Mouse (Mus musculus): ENCODE results near the gene Olfr1306. TPM values are rescaled to one million over a fixed set of nuclear protein-coding genes. Genes with fewer than 3 reads are reported as not detected.

Gene Olfr1306
- polyA plus RNA-seq (2014; fragmentation: Nextera tagmentation; extraction: Ambion mirVana), result 0.11 TPM in 1 of 2 replicates, not detected in the other

- DNase-seq (ENCODE audit: low spot score), result no peak
- H3K9me3 ChIP-seq (ENCODE audit: control insufficient read depth, low read length), result no peaks in the 10 kb centered on the region
- WGBS, result 80% methylated on average over 1 of the region's 1 CpGs
Observed at GRCm38 (mm10) chr2:111916171-111916570, at the start of gene Olfr1306. TSS of gene Olfr1306 (minus strand) at chr2:111916271.

GRCm38 (mm10) chr2:111964844-111965243 is 48.8 kb upstream of the Olfr1306 start, which contains the start of gene Olfr1308:
TSS of gene Olfr1308 (minus strand) at chr2:111964944.
- Histone ChIP-seq H3K27ac (replicated peaks; ENCODE audit: low read depth, low read length) (no peak within 1 kb of the TSS), H3K4me3 (ENCODE audit: low read depth, low read length) (no peak within 1 kb of the TSS), H3K4me1 (ENCODE audit: control insufficient read depth, insufficient read depth, low read length) (no peaks in the 10 kb centered on the region), H3K36me3 (ENCODE audit: control insufficient read depth, insufficient read depth, low read length) (no peaks in the 10 kb centered on the region), H3K27me3 (replicated peaks; ENCODE audit: control insufficient read depth, insufficient read depth, low read length) (no peaks in the 10 kb centered on the region), H3K9me3 (ENCODE audit: control insufficient read depth, low read length) (no peaks in the 10 kb centered on the region), H3K4me2 (ENCODE audit: low read depth, low read length) (no peak within 1 kb of the TSS), H3K9ac (ENCODE audit: low read depth, low read length) (no peak within 1 kb of the TSS)
- 48% methylated on average over 1 of the region's 1 CpGs for WGBS
- DNase-seq (ENCODE audit: low spot score) (no peak), ATAC-seq (ENCODE audit: low read depth) (no peak)

More at GRCm38 (mm10) chr2:111916171-111916570, at the start of gene Olfr1306:
- no peak for ATAC-seq (ENCODE audit: low read depth)
- H3K27me3 ChIP-seq (replicated peaks; ENCODE audit: control insufficient read depth, insufficient read depth, low read length), result no peaks in the 10 kb centered on the region
- H3K4me2 ChIP-seq (ENCODE audit: low read depth, low read length), result no peak within 1 kb of the TSS
- H3K4me1 ChIP-seq (ENCODE audit: control insufficient read depth, insufficient read depth, low read length), result no peaks in the 10 kb centered on the region
- no peaks in the 10 kb centered on the region for H3K36me3 ChIP-seq (ENCODE audit: control insufficient read depth, insufficient read depth, low read length)
- no peak within 1 kb of the TSS for H3K4me3 ChIP-seq (ENCODE audit: low read depth, low read length)
- no peak within 1 kb of the TSS for H3K27ac ChIP-seq (replicated peaks; ENCODE audit: low read depth, low read length)
- H3K9ac ChIP-seq (ENCODE audit: low read depth, low read length), result no peak within 1 kb of the TSS

GRCm38 (mm10) chr2:111949340-111949739 is 33.3 kb upstream of the Olfr1306 start, which contains the start of gene Olfr1307:
TSS of gene Olfr1307 (minus strand) at chr2:111949440.
- no peaks in the 10 kb centered on the region for H3K27me3 ChIP-seq (replicated peaks; ENCODE audit: control insufficient read depth, insufficient read depth, low read length)
- WGBS, result 74% methylated on average over 1 of the region's 1 CpGs
- no peak for ATAC-seq (ENCODE audit: low read depth)

GRCm38 (mm10) chr2:111877049-111877448 is 39.0 kb downstream of the Olfr1306 start, which contains the start of gene Olfr1305:
TSS of gene Olfr1305 (minus strand) at chr2:111877149.
- 88% methylated on average over 2 of the region's 2 CpGs for whole genome bisulfite sequencing
- Histone ChIP-seq H3K4me3 (ENCODE audit: low read depth, low read length) (no peak within 1 kb of the TSS), H3K9me3 (ENCODE audit: control insufficient read depth, low read length) (no peaks in the 10 kb centered on the region), H3K4me2 (ENCODE audit: low read depth, low read length) (no peak within 1 kb of the TSS), H3K4me1 (ENCODE audit: control insufficient read depth, insufficient read depth, low read length) (no peaks in the 10 kb centered on the region), H3K9ac (ENCODE audit: low read depth, low read length) (no peak within 1 kb of the TSS), H3K36me3 (ENCODE audit: control insufficient read depth, insufficient read depth, low read length) (no peaks in the 10 kb centered on the region), H3K27ac (replicated peaks; ENCODE audit: low read depth, low read length) (no peak within 1 kb of the TSS), H3K27me3 (replicated peaks; ENCODE audit: control insufficient read depth, insufficient read depth, low read length) (no peaks in the 10 kb centered on the region)
- DNase-seq (ENCODE audit: low spot score), result no peak
- ATAC-seq (ENCODE audit: low read depth), result no peak

More at GRCm38 (mm10) chr2:111949340-111949739, 33.3 kb upstream of the Olfr1306 start, which contains the start of gene Olfr1307:
- no peaks in the 10 kb centered on the region for H3K4me1 ChIP-seq (ENCODE audit: control insufficient read depth, insufficient read depth, low read length)
- H3K4me2 ChIP-seq (ENCODE audit: low read depth, low read length), result no peak within 1 kb of the TSS
- H3K9me3 ChIP-seq (ENCODE audit: control insufficient read depth, low read length), result no peaks in the 10 kb centered on the region
- no peak for DNase-seq (ENCODE audit: low spot score)
- H3K36me3 ChIP-seq (ENCODE audit: control insufficient read depth, insufficient read depth, low read length), result no peaks in the 10 kb centered on the region
- no peak within 1 kb of the TSS for H3K9ac ChIP-seq (ENCODE audit: low read depth, low read length)
- H3K4me3 ChIP-seq (ENCODE audit: low read depth, low read length), result no peak within 1 kb of the TSS
- H3K27ac ChIP-seq (replicated peaks; ENCODE audit: low read depth, low read length), result no peak within 1 kb of the TSS

Other genes starting within 250 kb of the Olfr1306 start
- not detected in 2 replicates for gene Olfr1301, start 165.3 kb downstream of the Olfr1306 start, polyA plus RNA-seq (2014; fragmentation: Nextera tagmentation; extraction: Ambion mirVana)
- gene Olfr1302, start 138.8 kb downstream of the Olfr1306 start, polyA plus RNA-seq (2014; fragmentation: Nextera tagmentation; extraction: Ambion mirVana), result 0.12 TPM in 1 of 2 replicates, not detected in the other
- not detected in 2 replicates for gene Olfr1303, start 95.9 kb downstream of the Olfr1306 start, polyA plus RNA-seq (2014; fragmentation: Nextera tagmentation; extraction: Ambion mirVana)
- not detected in 2 replicates for gene Olfr1305, start 39.1 kb downstream of the Olfr1306 start, polyA plus RNA-seq (2014; fragmentation: Nextera tagmentation; extraction: Ambion mirVana)
- gene Olfr1307, start 33.2 kb upstream of the Olfr1306 start, polyA plus RNA-seq (2014; fragmentation: Nextera tagmentation; extraction: Ambion mirVana), result not detected in 2 replicates
- not detected in 2 replicates for gene Olfr1308, start 48.7 kb upstream of the Olfr1306 start, polyA plus RNA-seq (2014; fragmentation: Nextera tagmentation; extraction: Ambion mirVana)
- not detected in 2 replicates for gene Olfr1309, start 74.0 kb upstream of the Olfr1306 start, polyA plus RNA-seq (2014; fragmentation: Nextera tagmentation; extraction: Ambion mirVana)
- gene Olfr1310, start 96.4 kb upstream of the Olfr1306 start, polyA plus RNA-seq (2014; fragmentation: Nextera tagmentation; extraction: Ambion mirVana), result not detected in 2 replicates
- not detected in 2 replicates for gene Olfr1311, start 108.1 kb upstream of the Olfr1306 start, polyA plus RNA-seq (2014; fragmentation: Nextera tagmentation; extraction: Ambion mirVana)
- gene Olfr1312, start 134.0 kb upstream of the Olfr1306 start, polyA plus RNA-seq (2014; fragmentation: Nextera tagmentation; extraction: Ambion mirVana), result not detected in 2 replicates
- 0.13 TPM in 1 of 2 replicates, not detected in the other for gene Olfr1313, start 161.6 kb upstream of the Olfr1306 start, polyA plus RNA-seq (2014; fragmentation: Nextera tagmentation; extraction: Ambion mirVana)
- gene Olfr1314, start 180.5 kb upstream of the Olfr1306 start, polyA plus RNA-seq (2014; fragmentation: Nextera tagmentation; extraction: Ambion mirVana), result not detected in 2 replicates
- gene Olfr1315-ps1, start 199.2 kb upstream of the Olfr1306 start, polyA plus RNA-seq (2014; fragmentation: Nextera tagmentation; extraction: Ambion mirVana), result not detected in 2 replicates
- not detected in 2 replicates for gene Olfr1316, start 218.7 kb upstream of the Olfr1306 start, polyA plus RNA-seq (2014; fragmentation: Nextera tagmentation; extraction: Ambion mirVana)
- gene Olfr1317, start 224.1 kb upstream of the Olfr1306 start, polyA plus RNA-seq (2014; fragmentation: Nextera tagmentation; extraction: Ambion mirVana), result not detected in 2 replicates
- gene Olfr1318, start 237.9 kb upstream of the Olfr1306 start, polyA plus RNA-seq (2014; fragmentation: Nextera tagmentation; extraction: Ambion mirVana), result not detected in 2 replicates

Data from embryonic facial prominence, embryonic 14.5 days (tissue).